Mouse (Mus musculus) stomach, postnatal 0 days (tissue): Measurements from ENCODE around the gene Baat. TPM values are rescaled to one million over a fixed set of nuclear protein-coding genes. Genes with fewer than 3 reads are reported as not detected.

Experiments used
- ATAC-seq: fragments of 200-750 bp; cut with Nextera tagmentation; 2 replicates; pipeline ENCODE4 v1.8.0; 2017; ENCODE audit not compliant: low FRiP score, low TSS enrichment
- DNase-seq: peaks from one replicate; pipeline ENCODE4 v3.0.0-alpha.2; 2016; ENCODE audit warnings: low spot score
- H3K27ac ChIP-seq: fragments of 300-500 bp; sonication (generic); replicated peaks from 2 replicates; pipeline ENCODE4 v1.5.1; 2014; ENCODE audit warnings: mild to moderate bottlenecking, control low read depth
- H3K27me3 ChIP-seq: fragments of 300-500 bp; sonication (generic); 2 replicates; pipeline ENCODE4 v1.6.1; 2014; ENCODE audit warnings: low read length; ENCODE audit not compliant: control insufficient read depth, insufficient read depth
- H3K36me3 ChIP-seq: fragments of 300-500 bp; sonication (generic); 2 replicates; pipeline ENCODE4 v1.6.1; 2014; ENCODE audit warnings: low read length, mixed read lengths; ENCODE audit not compliant: control insufficient read depth, insufficient read depth
- H3K4me1 ChIP-seq: fragments of 300-500 bp; sonication (generic); replicated peaks from 2 replicates; pipeline ENCODE4 v1.6.1; 2014; ENCODE audit warnings: antibody characterized with exemption; ENCODE audit not compliant: control insufficient read depth, insufficient read depth
- H3K4me2 ChIP-seq: fragments of 300-500 bp; sonication (generic); replicated peaks from 2 replicates; pipeline ENCODE4 v1.6.1; 2014; ENCODE audit warnings: low read depth, mild to moderate bottlenecking, control low read depth, moderate library complexity
- H3K4me3 ChIP-seq: fragments of 300-500 bp; sonication (generic); 2 replicates; pipeline ENCODE4 v1.5.1; 2014; ENCODE audit warnings: low read depth, low read length, control low read depth
- H3K9ac ChIP-seq: fragments of 300-500 bp; sonication (generic); 2 replicates; pipeline ENCODE4 v1.6.1; 2014; ENCODE audit warnings: mild to moderate bottlenecking, low read length, control low read depth, mixed read lengths
- H3K9me3 ChIP-seq: fragments of 300-500 bp; sonication (generic); 2 replicates; pipeline ENCODE4 v1.6.1; 2016; ENCODE audit warnings: low read length; ENCODE audit not compliant: control insufficient read depth
- CTCF ChIP-seq: IDR thresholded peaks from 2 replicates; pipeline ENCODE4 v1.5.1; 2016; ENCODE audit warnings: antibody characterized with exemption, low read depth, mild to moderate bottlenecking, moderate library complexity
- EP300 ChIP-seq: optimal IDR thresholded peaks from 2 replicates; pipeline ENCODE3; 2016; ENCODE audit warnings: antibody characterized with exemption
- WGBS: fragments of 180-500 bp; shearing (Covaris S2); extraction: QIAGEN DNeasy Blood & Tissue Kit; methylation state at CpG from one replicate; pipeline ENCODE4 v1.1.7; 2014; 5-methylcytosine and 5-hydroxymethylcytosine counted together
- polyA plus RNA-seq: library from polyadenylated mRNA; unstranded; fragments of >200 nt; fragmentation: Nextera tagmentation; extraction: Ambion mirVana; gene quantifications from 2 replicates; pipeline ENCODE4 v1.2.1, GENCODE M21; 2015

The Baat gene
- polyA plus RNA-seq = not detected in 2 replicates

DNA sequence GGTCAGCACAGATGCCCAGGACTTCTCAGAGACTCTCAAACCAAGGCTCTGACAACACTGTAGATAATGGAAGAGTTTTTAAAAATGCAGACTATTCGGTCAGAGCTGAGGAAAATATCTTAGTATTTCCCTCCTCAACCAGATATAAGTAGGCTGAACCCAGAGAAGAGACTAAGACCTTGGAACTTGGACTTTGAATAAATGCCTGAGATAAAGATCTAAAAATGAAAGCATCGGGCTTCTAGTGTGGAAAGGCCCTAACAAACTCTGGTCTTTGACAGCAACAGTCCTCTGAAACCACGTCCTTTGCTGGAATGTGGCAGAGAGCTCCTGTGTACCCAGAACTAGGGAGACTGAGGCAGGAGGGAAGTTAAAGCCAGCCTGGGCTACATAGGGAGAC, at the start of gene Baat:
Gene Baat (minus strand): TSS at position 172 of the 400 bp plus-strand sequence.
- ATAC-seq (no peak), DNase-seq (no peak)
- Histone ChIP-seq H3K36me3 (no peaks in the 10 kb centered on the region), H3K27me3 (no peaks in the 10 kb centered on the region), H3K9ac (no peak within 1 kb of the TSS), H3K9me3 (no peaks in the 10 kb centered on the region), H3K4me1 (no peaks in the 10 kb centered on the region), H3K27ac (no peak within 1 kb of the TSS), H3K4me2 (no peak within 1 kb of the TSS), H3K4me3 (no peak within 1 kb of the TSS)
- TF ChIP-seq CTCF = no peak
- no peak for TF ChIP-seq EP300
- 61% methylated on average over 3 of the region's 3 CpGs for WGBS

- Histone ChIP-seq H3K36me3 (no peaks in the 10 kb centered on the region), H3K9me3 (no peaks in the 10 kb centered on the region), H3K27me3 (no peaks in the 10 kb centered on the region), H3K27ac (no peak overlapping the region), H3K4me3 (no peak overlapping the region), H3K9ac (no peak overlapping the region), H3K4me2 (no peak overlapping the region), H3K4me1 (no peaks in the 10 kb centered on the region)
- ATAC-seq (no peak), DNase-seq (no peak)
- WGBS = 81% methylated on average over 5 of the region's 5 CpGs
- TF ChIP-seq CTCF = no peak
Observed at GRCm38 (mm10) chr4:49553380-49553779, 47.0 kb upstream of the Baat start.

GRCm38 (mm10) chr4:49549383-49549782, 43.0 kb upstream of the Baat start, which contains the start of gene Aldob:
Gene Aldob, minus strand, starts transcription at chr4:49549546.
- H3K27me3 ChIP-seq = no peaks in the 10 kb centered on the region
- no peak within 1 kb of the TSS for H3K9ac ChIP-seq
- no peaks in the 10 kb centered on the region for H3K36me3 ChIP-seq
- no peaks in the 10 kb centered on the region for H3K4me1 ChIP-seq
- H3K4me3 ChIP-seq = no peak within 1 kb of the TSS
- TF ChIP-seq CTCF (no peak), EP300 (no peak)
- DNase-seq (no peak), ATAC-seq (peak; percentile 76)
- WGBS = 28% methylated on average over 3 of the region's 3 CpGs
- H3K4me2 ChIP-seq = no peak within 1 kb of the TSS
- H3K27ac ChIP-seq = no peak within 1 kb of the TSS
- no peaks in the 10 kb centered on the region for H3K9me3 ChIP-seq

DNA sequence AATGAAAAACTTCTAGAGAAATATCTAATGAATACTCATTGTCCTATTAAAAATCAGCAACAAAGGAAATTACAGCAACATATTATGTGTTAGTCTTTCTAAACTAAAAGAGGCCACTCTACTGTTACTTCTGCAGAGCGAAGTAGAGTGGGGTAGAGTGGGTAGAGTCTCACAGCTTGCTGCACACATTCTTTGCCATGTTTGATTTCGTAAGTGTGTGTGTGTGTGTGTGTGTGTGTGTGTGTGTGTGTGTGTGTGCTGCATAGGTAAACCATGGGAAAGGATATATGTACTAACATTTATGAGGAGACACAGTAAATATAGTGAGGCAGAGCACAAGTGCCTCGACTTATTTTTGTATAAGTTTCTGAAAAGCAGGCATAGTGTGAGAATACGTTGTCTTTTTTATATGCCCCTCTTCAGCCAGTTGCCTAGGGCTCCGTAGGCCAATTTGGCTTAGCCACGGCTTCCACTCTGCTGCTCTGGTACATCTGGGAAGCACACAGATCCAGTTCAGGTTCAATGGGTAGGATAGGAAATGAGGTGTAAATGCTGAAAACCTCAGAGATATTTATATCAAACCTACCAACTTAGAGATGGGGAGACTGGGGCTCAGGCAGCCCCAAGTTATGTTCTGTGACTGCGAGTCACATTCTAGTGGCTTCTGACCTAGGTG, 41.3 kb upstream of the Baat start:
- Histone ChIP-seq H3K4me1 (no peaks in the 10 kb centered on the region), H3K4me2 (no peak overlapping the region), H3K4me3 (no peak overlapping the region)

GRCm38 (mm10) chr4:49546873-49547543, 40.7 kb upstream of the Baat start:
- no peaks in the 10 kb centered on the region for H3K4me1 ChIP-seq
- no peak for TF ChIP-seq EP300
- ATAC-seq = no peak
- H3K27ac ChIP-seq = no peak overlapping the region
- no peak for DNase-seq
- no peak overlapping the region for H3K4me3 ChIP-seq
- H3K27me3 ChIP-seq = no peaks in the 10 kb centered on the region
- H3K9ac ChIP-seq = no peak overlapping the region
- no peaks in the 10 kb centered on the region for H3K36me3 ChIP-seq
- no peaks in the 10 kb centered on the region for H3K9me3 ChIP-seq
- WGBS = 49% methylated on average over 6 of the region's 6 CpGs
- no peak overlapping the region for H3K4me2 ChIP-seq

More for the DNA sequence above, 41.3 kb upstream of the Baat start:
- Histone ChIP-seq H3K36me3 (no peaks in the 10 kb centered on the region), H3K9me3 (no peaks in the 10 kb centered on the region), H3K9ac (no peak overlapping the region), H3K27ac (no peak overlapping the region), H3K27me3 (no peaks in the 10 kb centered on the region)
- 83% methylated on average over 7 of the region's 7 CpGs for WGBS
- TF ChIP-seq EP300 = no peak
- no peak for TF ChIP-seq CTCF
- ATAC-seq (no peak), DNase-seq (no peak)

DNA sequence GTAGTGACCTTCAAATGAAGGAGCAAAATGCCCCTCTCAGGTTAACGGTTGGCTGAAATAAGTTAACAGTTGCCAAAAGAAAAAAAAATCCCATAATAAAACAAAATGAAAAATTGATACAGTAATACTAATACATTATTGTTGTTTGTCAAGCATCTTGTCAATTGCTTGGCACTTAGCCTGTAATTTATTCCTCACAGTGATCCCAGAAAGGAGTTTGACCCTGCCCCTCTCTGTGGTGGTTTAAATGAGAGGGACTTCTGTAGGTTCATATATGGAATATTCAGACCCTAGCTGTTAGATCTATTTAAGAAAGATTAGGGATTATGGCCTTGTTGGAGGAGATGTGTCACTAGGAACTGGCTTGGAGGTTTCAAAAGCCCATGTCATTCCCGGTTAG, 39.7 kb upstream of the Baat start:
- Histone ChIP-seq H3K27me3 (no peaks in the 10 kb centered on the region), H3K27ac (no peak overlapping the region), H3K36me3 (no peaks in the 10 kb centered on the region), H3K9ac (no peak overlapping the region), H3K4me1 (no peaks in the 10 kb centered on the region), H3K4me3 (no peak overlapping the region), H3K9me3 (no peaks in the 10 kb centered on the region), H3K4me2 (no peak overlapping the region)
- no peak for DNase-seq
- no peak for ATAC-seq
- WGBS = 84% methylated on average over 2 of the region's 2 CpGs
- TF ChIP-seq CTCF (no peak), EP300 (no peak)
